Mouse (Mus musculus): ENCODE data around the gene Nkain1.
A peak's percentile ranks its signal among the peaks of the same experiment; 100 is the strongest.

DNA sequence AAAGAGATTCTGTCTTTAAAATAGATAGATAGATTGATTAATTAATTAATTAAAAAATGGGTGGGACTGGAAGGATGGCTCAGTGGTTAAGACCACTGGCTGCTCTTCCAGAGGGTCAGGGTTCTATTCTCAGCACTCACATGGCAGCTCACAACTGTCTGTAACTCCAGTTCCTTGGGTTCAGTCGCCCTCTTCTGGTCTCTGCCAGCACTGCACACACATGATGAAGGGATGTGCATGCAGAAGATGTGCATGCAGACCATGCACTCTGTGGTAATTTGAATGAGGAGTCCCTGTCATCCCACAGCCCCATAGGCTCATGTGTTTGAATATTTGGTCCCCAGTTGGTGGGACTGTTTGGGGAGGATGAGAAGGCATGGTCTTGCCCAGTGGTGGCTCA, 38.2 kb downstream of the Nkain1 start:
- TF ChIP-seq CTCF (IDR thresholded peaks at IDR 0.05; ENCODE audit: extremely low read depth, insufficient read length, insufficient replicate concordance, low read depth, low read length) (peak; percentile 21; the same call in 1 of the 2 replicates), POLR2A (IDR thresholded peaks at IDR 0.05; ENCODE audit: low read depth, low read length) (no peak)
